Mouse (Mus musculus) limb, embryonic 10.5 days (tissue): Measurements from ENCODE around the gene Slc39a2. TPM values are rescaled to one million over a fixed set of nuclear protein-coding genes. Genes with fewer than 3 reads are reported as not detected.
"Not testable (repeated sequence)": the region's sequence is repeated elsewhere in the genome, so short reads cannot be mapped to it uniquely, and the experiment has no call there.

Source experiments
- DNase-seq: peaks from one replicate; pipeline ENCODE4 v3.0.0-alpha.2; 2017; ENCODE audit warnings: low spot score
- H3K27ac ChIP-seq: fragments of 300-500 bp; sonication (generic); 2 replicates; pipeline ENCODE4 v1.5.1; 2016; ENCODE audit warnings: mild to moderate bottlenecking
- H3K27me3 ChIP-seq: fragments of 300-500 bp; sonication (generic); 2 replicates; pipeline ENCODE4 v1.6.1; 2016; ENCODE audit warnings: low read depth, mild to moderate bottlenecking; ENCODE audit not compliant: poor library complexity, severe bottlenecking
- H3K36me3 ChIP-seq: fragments of 300-500 bp; sonication (generic); 2 replicates; pipeline ENCODE4 v1.6.1; 2016; ENCODE audit warnings: mild to moderate bottlenecking, moderate library complexity
- H3K4me1 ChIP-seq: fragments of 300-500 bp; sonication (generic); 2 replicates; pipeline ENCODE4 v1.6.1; 2016
- H3K4me3 ChIP-seq: fragments of 300-500 bp; sonication (generic); 2 replicates; pipeline ENCODE4 v1.5.1; 2016; ENCODE audit warnings: mild to moderate bottlenecking, moderate library complexity
- H3K9me3 ChIP-seq: fragments of 300-500 bp; sonication (generic); replicated peaks from 2 replicates; pipeline ENCODE4 v1.6.1; 2016; ENCODE audit warnings: mild to moderate bottlenecking
- WGBS: fragments of 180-500 bp; shearing (Covaris S2); methylation state at CpG from one replicate; pipeline ENCODE4 v1.1.7; 2016; 5-methylcytosine and 5-hydroxymethylcytosine counted together
- polyA plus RNA-seq: library from polyadenylated mRNA; unstranded; fragments of >200 nt; fragmentation: Nextera tagmentation; extraction: Ambion mirVana; gene quantifications from 2 replicates; pipeline ENCODE4 v1.2.1, GENCODE M21; 2016

The Slc39a2 gene
- polyA plus RNA-seq, 1 experiment from 2014 or later, result 0.39 TPM

- H3K27me3 ChIP-seq, H3K4me1 ChIP-seq, DNase-seq, H3K27ac ChIP-seq, H3K4me3 ChIP-seq, H3K36me3 ChIP-seq, H3K9me3 ChIP-seq: not testable (repeated sequence)
- WGBS, result 92% methylated on average over 11 of the region's 11 CpGs
Observed at GRCm38 (mm10) chr14:51926930-51927329, 34.2 kb downstream of the Slc39a2 start.

GRCm38 (mm10) chr14:51929309-51929943 is 36.7 kb downstream of the Slc39a2 start:
- H3K4me1 ChIP-seq, result peaks cover 4% of the 10 kb centered on the region; the same call in 1 of the 2 replicates
- 89% methylated on average over 8 of the region's 8 CpGs for WGBS
- no peaks in the 10 kb centered on the region for H3K36me3 ChIP-seq
- H3K4me3 ChIP-seq, result no peak overlapping the region
- no peaks in the 10 kb centered on the region for H3K9me3 ChIP-seq
- H3K27ac ChIP-seq, result no peak overlapping the region
- no peaks in the 10 kb centered on the region for H3K27me3 ChIP-seq
- DNase-seq, result no peak

- Histone ChIP-seq H3K27me3 (no peaks in the 10 kb centered on the region), H3K4me1 (peaks cover 4% of the 10 kb centered on the region; the same call in 1 of the 2 replicates), H3K36me3 (no peaks in the 10 kb centered on the region), H3K4me3 (no peak overlapping the region), H3K27ac (no peak overlapping the region; the same call in 1 of the 2 replicates), H3K9me3 (no peaks in the 10 kb centered on the region)
- 69% methylated on average over 9 of the region's 9 CpGs for WGBS
- DNase-seq, result no peak
Observed at GRCm38 (mm10) chr14:51929968-51930367, 37.3 kb downstream of the Slc39a2 start.

- Histone ChIP-seq H3K9me3 (no peaks in the 10 kb centered on the region), H3K27ac (no peak overlapping the region), H3K36me3 (no peaks in the 10 kb centered on the region), H3K4me3 (no peak overlapping the region), H3K4me1 (peaks cover 4% of the 10 kb centered on the region; the same call in 1 of the 2 replicates), H3K27me3 (no peaks in the 10 kb centered on the region)
- WGBS, result 34% methylated on average over 5 of the region's 5 CpGs
- DNase-seq, result no peak
Observed at GRCm38 (mm10) chr14:51930824-51931223, 38.1 kb downstream of the Slc39a2 start.

GRCm38 (mm10) chr14:51932092-51933020 is 39.7 kb downstream of the Slc39a2 start:
- H3K4me3 ChIP-seq, result no peak overlapping the region
- peaks cover 4% of the 10 kb centered on the region; the same call in 1 of the 2 replicates for H3K4me1 ChIP-seq
- no peaks in the 10 kb centered on the region for H3K9me3 ChIP-seq
- H3K36me3 ChIP-seq, result no peaks in the 10 kb centered on the region
- H3K27ac ChIP-seq, result no peak overlapping the region
- no peaks in the 10 kb centered on the region for H3K27me3 ChIP-seq
- 79% methylated on average over 10 of the region's 10 CpGs for WGBS
- DNase-seq, result no peak

- WGBS, result 90% methylated on average over 9 of the region's 9 CpGs
- no peaks in the 10 kb centered on the region for H3K9me3 ChIP-seq
- H3K27me3 ChIP-seq, result no peaks in the 10 kb centered on the region
- no peak overlapping the region for H3K27ac ChIP-seq
- no peaks in the 10 kb centered on the region for H3K36me3 ChIP-seq
- no peak overlapping the region for H3K4me3 ChIP-seq
- no peak for DNase-seq
- peaks cover 19% of the 10 kb centered on the region for H3K4me1 ChIP-seq
Observed at GRCm38 (mm10) chr14:51939005-51939404, 46.3 kb downstream of the Slc39a2 start.

- H3K27me3 ChIP-seq, result no peaks in the 10 kb centered on the region
- no peaks in the 10 kb centered on the region for H3K36me3 ChIP-seq
- H3K4me1 ChIP-seq, result peaks cover 19% of the 10 kb centered on the region
- 0 out of 2 replicates have a peak overlapping the region, but pooled peaks have one; percentile 10 for H3K4me3 ChIP-seq
- WGBS, result 40% methylated on average over 8 of the region's 8 CpGs
- peak overlapping the region; percentile 56 for H3K27ac ChIP-seq
- peak; percentile 48 for DNase-seq
- no peaks in the 10 kb centered on the region for H3K9me3 ChIP-seq
Observed at GRCm38 (mm10) chr14:51940944-51941560, 48.4 kb downstream of the Slc39a2 start.

GRCm38 (mm10) chr14:51941577-51941976 is 48.9 kb downstream of the Slc39a2 start:
- H3K4me1 ChIP-seq, result peaks cover 19% of the 10 kb centered on the region
- no peaks in the 10 kb centered on the region for H3K27me3 ChIP-seq
- H3K4me3 ChIP-seq, result 0 out of 2 replicates have a peak overlapping the region, but pooled peaks have one; percentile 10
- H3K27ac ChIP-seq, result peak overlapping the region; percentile 56
- 72% methylated on average over 9 of the region's 9 CpGs for WGBS
- no peak for DNase-seq
- no peaks in the 10 kb centered on the region for H3K9me3 ChIP-seq
- H3K36me3 ChIP-seq, result no peaks in the 10 kb centered on the region

GRCm38 (mm10) chr14:51942236-51942635 is 49.5 kb downstream of the Slc39a2 start:
- DNase-seq, result no peak
- H3K4me3 ChIP-seq, result no peak overlapping the region

GRCm38 (mm10) chr14:51943336-51943735 is 50.6 kb downstream of the Slc39a2 start:
- Histone ChIP-seq H3K27ac (no peak overlapping the region), H3K4me1 (peaks cover 19% of the 10 kb centered on the region), H3K36me3 (no peaks in the 10 kb centered on the region), H3K9me3 (no peaks in the 10 kb centered on the region), H3K4me3 (no peak overlapping the region), H3K27me3 (no peaks in the 10 kb centered on the region)
- 87% methylated on average over 6 of the region's 6 CpGs for WGBS
- DNase-seq, result no peak

More at GRCm38 (mm10) chr14:51942236-51942635, 49.5 kb downstream of the Slc39a2 start:
- peaks cover 19% of the 10 kb centered on the region for H3K4me1 ChIP-seq
- no peaks in the 10 kb centered on the region for H3K9me3 ChIP-seq
- no peak overlapping the region for H3K27ac ChIP-seq
- no peaks in the 10 kb centered on the region for H3K36me3 ChIP-seq
- no peaks in the 10 kb centered on the region for H3K27me3 ChIP-seq
- 60% methylated on average over 7 of the region's 7 CpGs for WGBS
